Mouse (Mus musculus) lung, adult 2 months (tissue): ENCODE results near the gene Phf13. TPM values are rescaled to one million over a fixed set of nuclear protein-coding genes. Genes with fewer than 3 reads are reported as not detected.

Source experiments
- DNase-seq: peaks from one replicate; pipeline ENCODE4 v3.0.0; 2022
- H3K4me1 ChIP-seq: fragments of 200-500 bp; 2 replicates; pipeline ENCODE4 v1.6.1; 2011; ENCODE audit warnings: low read length; ENCODE audit not compliant: control insufficient read depth, insufficient read depth
- H3K4me3 ChIP-seq: fragments of 200-500 bp; replicated peaks from 2 replicates; pipeline ENCODE3; 2011; ENCODE audit warnings: low read depth, mild to moderate bottlenecking, control low read depth, low read length; ENCODE audit errors: extremely low read depth
- CTCF ChIP-seq: fragments of 200-500 bp; IDR thresholded peaks from 2 replicates; pipeline ENCODE4 v1.5.1; 2011; ENCODE audit warnings: mild to moderate bottlenecking, low read length, control low read depth; ENCODE audit not compliant: insufficient read depth
- POLR2A ChIP-seq: fragments of 200-500 bp; IDR thresholded peaks from 2 replicates; pipeline ENCODE4 v1.6.1; 2011; ENCODE audit warnings: low read depth, mild to moderate bottlenecking, control low read depth, low read length, borderline replicate concordance; ENCODE audit errors: extremely low read depth
- WGBS: fragments of 180-500 bp; shearing (Covaris S2); methylation state at CpG from one replicate; pipeline ENCODE4 v1.1.7; 2018; 5-methylcytosine and 5-hydroxymethylcytosine counted together
- polyA plus RNA-seq: library from polyadenylated mRNA; depleted of rRNA; stranded (reverse); fragments of >200 nt; gene quantifications from 2 replicates; pipeline ENCODE4 v1.2.3, GENCODE M21; 2012; rRNA removed

Phf13 gene
- polyA plus RNA-seq, 1 experiment = 8.9 TPM

- WGBS = 88% methylated on average over 11 of the region's 11 CpGs
- no peak for DNase-seq
- Histone ChIP-seq H3K4me3 (no peak overlapping the region), H3K4me1 (no peaks in the 10 kb centered on the region)
- TF ChIP-seq POLR2A = no peak
- no peak for TF ChIP-seq CTCF
Observed at GRCm38 (mm10) chr4:151959849-151960512, 36.1 kb downstream of the Phf13 start.

DNA sequence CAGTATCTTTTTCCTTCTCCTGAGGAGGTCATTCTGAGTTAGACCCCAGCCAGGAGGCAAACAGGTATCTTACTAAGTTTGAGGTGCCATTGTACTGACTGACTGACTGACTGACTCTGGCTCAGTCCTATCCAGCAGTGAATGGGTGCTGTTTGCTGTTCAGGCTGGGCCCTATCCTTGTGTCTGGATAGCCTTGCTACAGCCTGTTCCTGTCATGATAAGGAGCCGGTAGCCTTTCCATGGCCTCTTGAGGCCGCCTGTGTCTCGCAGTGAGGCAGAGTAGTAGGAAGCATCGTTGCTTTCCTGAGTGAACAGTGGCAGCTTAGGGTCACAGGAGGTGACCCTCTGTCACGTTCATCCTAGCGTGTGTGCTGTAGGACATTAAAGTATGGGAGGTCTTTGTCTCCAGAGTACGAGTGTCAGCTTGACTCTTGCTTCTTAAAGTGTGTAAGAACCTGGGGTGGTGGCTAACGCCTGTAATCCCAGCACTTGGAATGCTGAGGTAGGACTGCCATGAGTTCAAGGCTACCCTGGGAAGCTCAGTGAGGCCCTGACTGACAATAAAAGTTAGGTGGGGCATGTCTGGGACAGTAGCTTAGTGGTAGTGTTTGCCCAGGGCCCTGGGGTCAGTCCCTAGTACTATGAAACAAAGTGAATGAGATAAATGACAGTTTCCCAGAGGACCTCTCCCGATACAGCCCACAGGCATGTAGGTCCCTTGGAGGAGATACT is 38.3 kb downstream of the Phf13 start:
- WGBS = 76% methylated on average over 9 of the region's 9 CpGs
- TF ChIP-seq CTCF (no peak), POLR2A (no peak)

GRCm38 (mm10) chr4:151955791-151956190 is 40.3 kb downstream of the Phf13 start:
- no peaks in the 10 kb centered on the region for H3K4me1 ChIP-seq
- 91% methylated on average over 1 of the region's 1 CpGs for WGBS
- no peak for TF ChIP-seq CTCF
- TF ChIP-seq POLR2A = no peak

More for the DNA sequence above, 38.3 kb downstream of the Phf13 start:
- DNase-seq = no peak
- no peak overlapping the region for H3K4me3 ChIP-seq
- no peaks in the 10 kb centered on the region for H3K4me1 ChIP-seq

DNA sequence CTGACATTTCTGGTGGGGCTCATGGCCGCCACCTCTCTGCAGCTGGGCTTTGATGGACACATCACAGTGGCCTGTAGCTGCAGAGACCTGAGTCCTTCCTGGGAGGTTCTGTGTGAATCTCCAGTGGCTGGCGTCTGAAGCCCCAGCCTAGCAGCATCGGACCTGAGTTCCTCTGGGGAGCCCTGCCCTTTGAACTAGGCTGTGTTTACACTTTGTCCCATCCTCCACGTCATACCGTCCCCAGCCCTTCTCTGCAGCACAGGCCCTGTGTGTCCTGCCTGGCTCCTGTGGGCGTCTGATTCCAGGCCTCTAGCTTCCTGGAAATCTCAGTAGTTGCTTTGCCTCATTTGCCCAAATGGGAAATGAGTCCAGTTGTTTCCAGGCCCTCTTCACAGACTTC is 42.8 kb downstream of the Phf13 start:
- no peak for DNase-seq
- WGBS = 66% methylated on average over 6 of the region's 6 CpGs
- Histone ChIP-seq H3K4me3 (no peak overlapping the region), H3K4me1 (no peaks in the 10 kb centered on the region)
- no peak for TF ChIP-seq CTCF
- no peak for TF ChIP-seq POLR2A

More at GRCm38 (mm10) chr4:151955791-151956190, 40.3 kb downstream of the Phf13 start:
- DNase-seq = no peak
- no peak overlapping the region for H3K4me3 ChIP-seq

DNA sequence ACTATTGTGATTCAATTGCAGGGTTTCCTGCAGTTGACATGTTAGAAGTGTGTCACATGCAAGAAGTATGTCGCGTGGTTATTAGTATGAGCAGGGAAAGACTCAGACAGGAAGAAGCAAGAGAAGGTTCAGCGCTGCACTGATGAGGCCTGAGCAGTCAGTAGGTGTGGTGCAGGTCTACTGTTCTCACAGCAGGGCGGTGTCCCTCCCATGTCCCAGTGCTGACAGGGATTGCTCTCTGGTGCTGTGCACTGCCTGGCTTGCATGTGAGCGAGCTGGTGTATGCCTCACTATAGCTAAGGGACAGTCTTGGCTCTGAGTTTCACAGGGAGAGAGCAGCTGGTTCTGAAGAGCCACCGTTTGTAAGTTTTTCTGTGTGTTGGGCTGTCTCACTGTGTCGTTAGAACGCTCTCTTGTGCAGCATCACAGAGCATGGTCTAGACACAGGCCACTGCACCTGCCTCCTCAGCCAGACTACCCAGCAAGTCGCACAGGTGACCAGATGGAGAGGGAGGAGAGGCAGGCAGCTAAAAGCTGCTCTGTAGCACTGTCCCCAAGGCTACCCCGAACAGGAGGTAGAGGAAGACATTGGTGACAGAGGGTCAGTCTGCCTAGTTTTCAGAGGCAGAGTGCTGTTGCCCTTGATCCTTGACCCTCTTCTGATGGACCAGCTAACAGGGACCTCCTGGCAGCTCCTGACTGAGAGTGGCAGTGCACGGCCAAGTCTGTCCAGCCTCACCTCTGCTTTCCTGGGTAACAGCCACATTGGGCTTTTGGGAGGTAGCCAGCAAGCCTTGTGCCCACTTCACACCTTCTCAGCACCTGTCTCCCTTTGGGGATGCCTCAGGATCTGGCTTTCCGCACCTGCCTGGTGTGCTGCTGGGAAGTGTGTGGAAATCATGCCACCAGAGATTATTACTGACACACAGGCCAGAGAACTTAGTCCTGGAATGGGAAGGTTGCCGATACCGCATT is 47.3 kb downstream of the Phf13 start:
- 90% methylated on average over 14 of the region's 14 CpGs for WGBS
- DNase-seq = no peak
- Histone ChIP-seq H3K4me3 (no peak overlapping the region), H3K4me1 (no peaks in the 10 kb centered on the region)
- TF ChIP-seq CTCF (no peak), POLR2A (no peak)

DNA sequence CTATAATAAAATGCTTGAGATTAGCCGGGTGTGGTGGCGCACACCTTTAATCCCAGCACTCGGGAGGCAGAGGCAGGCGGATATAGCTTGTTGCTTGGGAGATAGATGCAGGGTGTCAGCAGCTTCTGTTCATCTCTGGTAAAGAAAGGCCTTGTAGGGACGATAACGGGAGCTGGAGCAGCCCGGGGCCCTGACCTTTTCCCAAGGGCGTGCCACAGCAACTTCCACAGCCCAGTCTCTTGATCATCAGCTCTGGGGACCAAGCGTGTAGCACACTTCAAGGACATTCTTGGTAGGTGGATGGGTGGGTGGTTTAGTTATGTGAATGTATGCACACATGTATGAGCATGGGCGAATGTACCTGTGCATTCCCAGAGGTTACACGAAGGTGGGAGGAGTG is 49.8 kb downstream of the Phf13 start:
- Histone ChIP-seq H3K4me3 (no peak overlapping the region), H3K4me1 (no peaks in the 10 kb centered on the region)
- 88% methylated on average over 11 of the region's 11 CpGs for WGBS
- no peak for DNase-seq
- no peak for TF ChIP-seq POLR2A
- no peak for TF ChIP-seq CTCF

Other genes starting within 250 kb of the Phf13 start
- gene Camta1, start 134.4 kb downstream of the Phf13 start, polyA plus RNA-seq = 8.4 and 10.4 TPM in 2 replicates
- 30.8 and 45.8 TPM in 2 replicates for gene Dnajc11, start 62.6 kb downstream of the Phf13 start, polyA plus RNA-seq
- gene Thap3, start 7.3 kb downstream of the Phf13 start, polyA plus RNA-seq = 64.2 and 72.5 TPM in 2 replicates
- 43.6 and 48.6 TPM in 2 replicates for gene Klhl21, start 12.5 kb upstream of the Phf13 start, polyA plus RNA-seq
- 15.9 and 21.6 TPM in 2 replicates for gene Zbtb48, start 31.4 kb upstream of the Phf13 start, polyA plus RNA-seq
- 0.08 TPM in 1 of 2 replicates, not detected in the other for gene Tas1r1, start 42.3 kb upstream of the Phf13 start, polyA plus RNA-seq
- 16.7 and 18.2 TPM in 2 replicates for gene Nol9, start 43.1 kb upstream of the Phf13 start, polyA plus RNA-seq
- gene Plekhg5, start 76.2 kb upstream of the Phf13 start, polyA plus RNA-seq = 46.7 and 49.9 TPM in 2 replicates
- 8.1 and 12.7 TPM in 2 replicates for gene Tnfrsf25, start 119.7 kb upstream of the Phf13 start, polyA plus RNA-seq
- 9.8 and 16.3 TPM in 2 replicates for gene Espn, start 156.1 kb upstream of the Phf13 start, polyA plus RNA-seq
- gene Hes2, start 162.6 kb upstream of the Phf13 start, polyA plus RNA-seq = 5.4 and 6.2 TPM in 2 replicates
- gene Acot7, start 181.9 kb upstream of the Phf13 start, polyA plus RNA-seq = 118 and 125 TPM in 2 replicates